Mouse (Mus musculus): ENCODE measurements around the gene Lrmp.
"Not testable (repeated sequence)": the region's sequence is repeated elsewhere in the genome, so short reads cannot be mapped to it uniquely, and the experiment has no call there.

Lrmp gene

DNA sequence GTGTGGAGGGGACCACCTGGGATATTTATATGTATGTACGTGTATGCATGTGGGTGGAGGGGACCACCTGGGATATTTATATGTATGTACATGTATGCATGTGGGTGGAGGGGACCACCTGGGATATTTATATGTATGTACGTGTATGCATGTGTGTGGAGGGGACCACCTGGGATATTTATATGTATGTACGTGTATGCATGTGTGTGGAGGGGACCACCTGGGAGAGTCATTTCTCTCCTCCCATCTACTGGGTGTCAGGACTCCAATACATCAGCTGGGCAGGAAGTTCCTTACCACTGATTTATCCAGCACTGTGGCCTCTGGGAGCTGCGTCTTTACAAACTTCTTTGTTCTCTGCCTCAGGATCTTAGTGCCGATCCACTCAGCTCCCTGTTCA lies 17.5 kb downstream of the Lrmp start:
- CTCF ChIA-PET = not testable (repeated sequence)

DNA sequence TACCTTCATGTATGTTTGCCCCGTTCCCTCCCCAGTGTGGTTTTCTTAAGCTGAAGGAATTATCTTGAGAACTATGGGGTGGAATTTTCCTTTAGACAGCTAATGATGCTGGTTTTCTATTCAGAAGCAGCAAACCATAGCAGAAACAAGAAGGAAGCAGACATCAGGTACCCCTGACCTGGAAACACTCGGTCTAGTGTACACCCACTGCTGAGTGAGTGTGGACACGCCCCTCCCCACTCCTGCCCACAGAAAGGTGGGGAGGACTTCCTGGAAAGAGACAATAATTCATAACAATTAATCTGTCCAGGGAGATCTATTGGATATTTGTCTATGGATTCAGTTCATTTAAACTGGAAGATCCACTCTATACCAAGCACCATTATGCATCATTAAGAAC lies 19.8 kb downstream of the Lrmp start:
- CTCF ChIA-PET = interaction anchor here (0.5 to 0.6 kb wide), 2 partner anchors 48 to 118 kb away, joined by 7 read pairs; no protein-coding TSS in a partner anchor

DNA sequence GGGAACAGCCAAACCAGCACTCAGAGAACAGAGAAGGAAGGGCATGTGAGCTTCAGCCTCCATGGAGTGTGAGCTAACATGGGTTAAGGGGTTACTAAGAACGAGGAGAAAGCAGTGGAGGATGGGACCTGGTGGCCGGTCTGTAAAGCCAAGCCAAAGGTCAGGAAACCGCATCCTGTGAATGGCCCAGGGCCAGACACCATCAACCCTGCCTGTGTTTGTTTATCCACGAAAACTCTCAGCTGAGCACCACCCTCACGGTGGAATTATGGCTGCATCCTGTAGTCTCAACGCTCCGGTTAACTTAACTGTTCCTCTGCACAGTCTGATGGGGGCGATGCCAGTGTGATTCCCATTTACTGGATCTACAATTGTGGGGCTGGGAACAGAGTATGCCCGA lies 20.4 kb downstream of the Lrmp start:
- CTCF ChIA-PET = interaction anchor here (0.5 to 0.6 kb wide), 2 partner anchors 49 to 118 kb away, joined by 7 read pairs; no protein-coding TSS in a partner anchor

DNA sequence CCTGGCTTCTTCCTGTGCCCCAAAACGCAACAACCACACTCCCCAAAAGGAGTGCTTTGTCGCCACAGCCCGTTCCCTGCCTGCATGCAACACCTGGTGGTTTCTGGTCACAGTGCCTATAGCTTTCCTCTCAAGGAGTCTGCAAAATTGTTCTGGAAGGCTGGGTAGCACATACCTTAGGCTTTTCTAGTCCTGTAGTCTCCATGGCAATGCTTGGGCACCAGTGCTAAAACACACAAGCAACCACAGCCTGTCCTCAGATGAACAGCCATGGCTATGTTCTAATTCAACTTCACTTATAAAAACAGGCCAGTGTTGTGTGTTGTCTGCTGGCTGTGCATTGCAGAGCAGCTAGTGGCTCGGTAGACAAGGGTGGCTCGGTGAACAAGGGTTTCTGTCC lies 21.4 kb downstream of the Lrmp start:
- CTCF ChIA-PET = no interaction called here

DNA sequence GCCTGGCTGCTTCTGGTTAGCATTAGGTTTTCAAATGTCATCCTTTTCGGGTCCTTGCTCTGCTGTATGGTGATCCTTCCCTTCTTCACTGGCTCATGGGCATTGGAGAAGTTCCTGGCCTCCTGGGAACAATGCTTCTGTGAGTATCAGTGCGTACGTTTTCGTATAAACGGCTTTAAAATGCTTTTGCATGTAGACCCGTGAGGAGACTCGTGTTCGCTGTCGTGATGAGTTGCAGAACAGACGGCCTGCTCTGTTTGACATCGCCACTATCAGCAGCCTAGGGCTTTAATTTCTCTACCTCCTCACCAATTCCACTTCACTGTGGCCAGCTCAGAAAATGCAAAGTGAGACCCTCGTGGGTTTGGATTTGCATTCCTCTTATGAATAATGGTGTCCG lies 23.8 kb downstream of the Lrmp start:
- CTCF ChIA-PET = no interaction called here

DNA sequence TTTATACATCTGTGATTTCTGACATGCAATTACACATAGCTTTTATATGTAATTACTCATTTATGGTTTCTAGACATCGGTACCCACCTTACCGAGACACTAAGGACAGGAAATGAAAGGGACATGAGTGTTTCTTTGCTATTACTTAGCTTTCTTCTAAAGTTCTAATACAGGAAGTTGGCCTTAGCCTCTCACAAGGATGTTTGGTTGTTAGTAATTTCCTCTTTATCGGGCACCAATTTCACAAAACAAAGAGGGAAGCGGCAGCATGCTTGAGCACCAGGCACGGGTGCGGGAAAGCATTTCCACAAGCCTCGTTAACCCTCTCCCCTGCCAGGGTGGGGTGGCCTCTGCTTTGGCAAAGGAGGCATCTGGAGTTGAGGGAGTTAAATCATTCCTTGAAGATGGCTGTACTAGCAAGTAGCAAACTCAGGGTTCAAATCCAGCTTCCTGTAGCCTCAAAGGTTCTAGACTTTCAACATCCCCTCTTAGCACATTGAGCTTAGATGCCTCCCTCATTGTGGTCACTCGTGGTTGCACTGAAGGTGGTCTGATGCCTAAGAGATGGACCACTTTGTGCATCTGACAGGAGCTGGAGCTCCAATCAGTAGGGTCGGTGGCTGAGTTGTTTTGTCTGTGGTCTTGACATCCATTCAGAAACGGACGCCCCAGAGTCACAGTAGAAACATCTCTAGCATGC lies 24.5 kb downstream of the Lrmp start:
- CTCF ChIA-PET = no interaction called here

DNA sequence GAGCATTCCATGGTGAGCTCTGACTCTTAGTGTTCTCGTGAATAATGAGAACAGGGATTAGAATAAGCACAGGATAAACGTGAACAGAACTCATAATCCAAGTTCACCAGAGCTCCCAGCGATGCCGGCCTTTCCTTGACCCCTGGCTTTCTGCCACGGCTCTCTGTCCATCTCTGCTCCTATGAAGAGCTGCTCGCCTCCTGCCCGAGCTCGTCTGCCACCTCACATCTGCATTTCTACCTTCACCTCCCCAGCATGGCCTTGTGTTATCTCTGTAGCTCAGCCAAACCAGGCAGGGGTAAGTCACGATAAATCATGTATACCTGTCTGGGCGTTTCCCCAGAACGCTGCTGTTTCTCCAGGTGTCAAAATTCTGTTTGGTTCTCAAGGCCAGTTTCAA lies 25.3 kb downstream of the Lrmp start:
- CTCF ChIA-PET = no interaction called here

DNA sequence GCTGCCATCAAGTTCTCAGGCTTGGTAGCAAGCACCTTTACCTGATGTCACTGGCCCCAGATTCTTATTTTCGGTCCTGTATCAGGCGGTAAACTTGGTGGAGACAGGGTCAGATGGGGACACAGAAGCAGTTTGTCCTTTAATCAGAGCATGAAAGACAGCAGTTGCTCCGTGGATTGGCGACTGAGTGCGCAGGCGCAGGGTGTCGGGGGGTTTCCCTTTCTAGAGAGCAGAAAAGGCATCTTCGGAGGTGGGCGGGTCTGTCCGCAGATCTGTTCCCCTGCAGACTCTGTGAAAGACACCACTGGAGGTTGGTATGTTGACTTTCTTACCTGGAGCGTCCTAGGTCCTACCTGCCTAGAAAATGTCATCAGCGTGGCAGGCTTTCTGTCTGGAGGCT lies 26.4 kb downstream of the Lrmp start:
- CTCF ChIA-PET = no interaction called here

DNA sequence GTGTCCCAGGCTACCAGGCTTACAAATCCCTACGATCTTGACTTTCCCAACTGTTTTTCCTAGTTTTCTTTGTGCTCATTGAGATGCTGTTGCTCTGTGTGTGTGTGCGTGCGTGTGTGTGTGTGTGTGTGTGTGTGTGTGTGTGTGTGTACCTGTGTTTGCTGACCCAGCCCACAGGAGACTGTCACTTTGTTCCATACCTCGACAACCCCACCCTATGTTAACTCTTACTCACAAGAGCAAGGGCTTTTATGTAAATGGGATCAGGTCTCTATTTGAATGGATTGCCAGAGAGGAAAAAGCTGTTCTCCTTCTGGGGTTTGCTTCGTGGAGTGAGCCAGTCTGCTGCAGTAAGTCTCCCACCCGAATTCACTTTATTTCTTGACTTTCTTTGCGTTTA lies 29.7 kb downstream of the Lrmp start:
- CTCF ChIA-PET = no interaction called here

DNA sequence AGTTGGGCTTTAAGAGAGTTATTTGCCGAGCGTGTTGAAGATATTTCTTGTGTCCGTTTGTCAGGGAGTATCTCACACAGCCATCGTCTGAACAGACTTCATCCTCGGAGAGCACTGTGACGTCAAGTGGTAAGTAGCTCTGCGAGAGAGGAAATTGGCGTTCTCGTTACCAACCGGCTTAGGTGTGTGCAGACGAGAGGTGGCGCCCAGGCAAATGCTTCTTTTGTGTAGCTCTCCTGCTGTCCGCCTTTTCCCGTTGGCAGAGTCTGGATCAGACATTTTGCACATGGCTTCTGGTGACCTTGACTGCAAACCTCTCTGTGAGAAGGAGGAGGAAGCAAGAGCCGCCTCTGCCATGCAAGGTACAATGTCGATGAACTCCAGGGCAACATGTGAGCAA lies 32.3 kb downstream of the Lrmp start:
- CTCF ChIA-PET = interaction anchor here (0.5 kb wide), 1 partner anchor 47 kb away, joined by 3 read pairs; no protein-coding TSS in a partner anchor

DNA sequence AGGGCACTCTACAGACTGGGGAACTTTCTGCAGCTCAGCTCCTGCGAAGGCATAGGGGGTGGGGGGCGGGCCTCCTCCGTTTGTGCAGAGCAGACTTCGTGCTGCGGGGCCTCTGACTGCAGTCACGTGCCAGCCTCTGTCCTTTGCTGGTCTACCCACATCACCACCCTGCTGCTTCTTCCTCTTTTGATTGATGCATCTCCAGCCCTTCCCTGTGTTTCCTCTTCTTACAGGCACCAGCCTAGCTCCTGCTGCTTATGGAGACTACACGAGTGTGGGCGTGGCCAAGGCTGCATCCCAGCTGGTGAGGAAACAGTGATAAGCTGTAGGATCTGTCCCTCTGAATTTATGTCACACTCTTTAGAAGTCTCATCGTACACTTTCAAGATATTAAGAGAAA lies 33.6 kb downstream of the Lrmp start:
- CTCF ChIA-PET = no interaction called here

DNA sequence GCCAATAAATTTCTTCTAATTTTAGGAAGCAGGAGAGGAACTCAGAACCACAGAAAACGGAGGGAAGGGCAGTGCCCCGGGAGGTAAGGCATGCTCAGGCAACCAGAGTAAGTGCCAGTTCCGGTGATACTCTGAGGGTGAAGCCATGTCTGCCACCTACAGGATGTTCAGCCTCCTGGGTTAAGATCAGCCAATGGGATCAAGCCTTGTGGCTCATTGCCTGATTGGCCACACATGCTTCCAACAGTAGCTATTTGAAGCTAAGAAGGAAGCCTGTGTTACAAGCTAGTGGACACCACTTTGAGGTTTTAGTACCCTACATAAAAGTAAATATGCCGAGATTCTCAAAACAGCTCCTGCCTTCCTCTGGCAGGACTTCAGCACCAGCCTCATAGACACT lies 43.2 kb downstream of the Lrmp start:
- CTCF ChIA-PET = no interaction called here

DNA sequence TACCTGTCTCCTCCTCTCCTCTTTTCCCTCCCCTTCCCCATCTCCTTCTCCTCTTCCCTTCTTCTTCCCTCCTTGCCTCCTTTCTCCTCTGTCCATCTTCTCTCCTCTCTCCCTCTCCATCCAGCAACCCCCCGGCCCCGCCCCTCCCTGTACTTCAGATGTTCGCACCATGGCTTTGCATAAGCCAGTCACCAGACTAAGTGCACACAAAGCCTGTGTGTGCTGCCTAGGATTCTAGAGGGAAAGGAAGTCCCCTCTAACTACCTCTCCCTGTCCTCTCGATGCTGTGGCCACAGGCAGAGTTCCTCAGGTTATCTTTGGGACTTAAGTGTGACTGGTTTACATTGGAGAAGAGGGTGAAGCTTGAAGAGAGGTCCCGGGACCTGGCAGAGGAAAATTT lies 45.1 kb downstream of the Lrmp start:
- CTCF ChIA-PET = interaction anchor here (0.7 kb wide), 1 partner anchor 33 kb away, joined by 3 read pairs; no protein-coding TSS in a partner anchor

DNA sequence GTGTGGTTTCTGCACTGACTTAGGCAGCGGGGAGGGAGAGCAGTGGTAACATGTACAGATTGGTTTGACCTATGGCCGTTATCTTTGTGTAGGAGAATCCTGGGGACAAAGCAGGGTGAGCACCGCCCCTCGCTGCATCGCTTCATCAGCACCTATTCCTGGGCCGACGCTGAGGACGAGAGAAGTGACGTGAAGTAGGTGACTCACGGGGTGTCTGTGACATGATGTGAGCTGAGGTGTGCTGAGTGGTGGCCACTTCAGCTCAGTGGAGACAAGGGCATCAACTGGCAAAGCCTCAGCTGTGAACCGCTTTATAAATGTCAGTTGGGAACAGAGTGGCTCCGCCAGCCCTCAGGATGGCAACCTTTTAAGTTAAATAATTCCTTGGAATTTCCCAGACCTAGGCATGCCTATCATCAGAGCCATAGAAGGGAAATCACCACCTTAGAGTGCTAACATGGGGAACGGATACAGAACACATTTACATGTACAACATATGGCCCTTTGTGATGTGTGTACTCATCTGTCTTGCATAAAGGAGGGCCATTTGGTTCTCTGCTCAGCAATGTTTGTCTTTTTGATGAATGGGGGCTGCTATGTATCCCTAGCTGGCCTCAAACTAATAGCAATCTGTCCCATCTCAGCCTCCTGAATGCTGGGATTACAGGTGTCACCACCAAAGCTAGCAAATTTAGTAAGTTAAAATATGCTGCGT lies 56.6 kb downstream of the Lrmp start:
- CTCF ChIA-PET = no interaction called here

DNA sequence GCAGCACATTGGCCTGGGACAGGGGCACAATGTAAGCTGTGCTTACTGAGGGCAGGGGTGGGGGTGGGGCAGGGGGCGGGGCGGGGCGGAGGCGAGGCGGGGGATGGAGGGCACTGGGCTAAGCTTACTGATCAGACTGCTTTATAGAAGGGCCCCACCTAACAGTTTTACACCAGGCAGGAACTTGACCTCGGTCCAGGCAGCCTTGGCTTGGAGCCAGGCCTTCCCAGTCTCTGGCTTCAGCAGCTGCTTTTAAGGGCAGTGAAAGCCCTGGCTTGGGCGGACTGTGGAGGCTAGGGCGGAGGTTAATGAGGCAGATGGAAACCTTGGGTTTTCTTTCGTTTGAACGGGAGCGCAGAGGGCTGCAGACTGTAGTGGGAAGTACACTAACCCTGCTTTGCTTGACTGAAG lies 58.3 kb downstream of the Lrmp start:
- CTCF ChIA-PET = no interaction called here

DNA sequence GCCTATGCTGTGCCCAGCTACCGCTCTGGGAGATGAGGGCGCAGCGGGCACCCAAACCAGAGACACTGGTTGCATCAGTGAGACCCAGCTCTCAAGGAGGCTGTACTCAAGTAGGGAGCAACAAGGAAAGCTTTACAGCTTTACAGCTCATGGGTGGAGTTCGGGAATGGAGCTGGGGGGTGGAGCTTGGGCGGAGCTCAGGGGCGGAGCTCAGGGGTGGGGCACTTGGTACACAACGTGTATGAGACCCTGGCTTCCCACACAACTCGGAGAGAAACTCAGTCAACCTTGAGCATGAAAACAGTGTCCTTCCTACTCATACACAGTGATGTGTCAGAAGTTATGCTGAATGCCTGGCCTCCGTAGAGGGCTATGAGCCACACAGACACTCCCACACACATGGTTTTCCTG lies 60.1 kb downstream of the Lrmp start:
- CTCF ChIA-PET = no interaction called here

DNA sequence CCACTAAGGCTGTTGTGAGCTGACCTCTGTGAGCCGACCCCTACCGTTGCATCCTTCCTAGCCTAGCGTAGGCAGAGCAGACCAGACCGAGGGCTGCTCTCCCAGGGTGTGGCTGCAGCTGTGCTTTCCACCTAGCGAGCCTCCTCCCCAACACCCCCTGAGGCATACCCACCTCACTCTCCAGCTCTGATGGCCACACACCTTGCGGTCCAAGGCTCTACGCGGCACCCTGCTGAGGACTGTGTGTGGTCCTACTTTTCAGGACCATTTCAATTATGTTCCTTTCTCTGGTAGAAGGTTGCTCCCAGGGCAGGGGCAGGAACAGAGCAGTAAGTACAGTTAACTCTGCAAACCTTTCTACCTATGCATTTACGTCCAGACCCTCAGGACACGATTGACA lies 61.0 kb downstream of the Lrmp start:
- CTCF ChIA-PET = interaction anchor here (1.0 kb wide), 1 partner anchor 54 kb away, joined by 3 read pairs; no protein-coding TSS in a partner anchor

DNA sequence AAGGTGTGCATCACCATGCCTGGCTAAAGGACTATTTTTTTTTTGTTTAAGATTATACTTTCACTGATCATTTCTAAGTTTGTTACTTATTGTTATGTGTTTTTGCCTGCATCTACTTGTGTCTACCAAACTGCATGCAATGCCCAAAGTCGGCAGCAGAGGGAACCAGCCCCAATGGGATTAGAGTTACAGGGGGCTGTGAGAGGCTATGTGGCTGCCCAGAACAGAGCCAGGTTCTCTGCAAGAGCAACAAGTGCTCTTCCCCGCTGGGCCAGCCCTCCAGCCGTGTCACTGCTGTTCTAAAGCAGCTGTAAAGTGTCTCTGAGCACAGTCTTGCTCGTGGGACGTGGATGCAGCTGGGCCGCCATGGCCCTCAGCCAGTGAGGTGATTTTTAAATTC lies 64.2 kb downstream of the Lrmp start:
- CTCF ChIA-PET = interaction anchor here (1.0 kb wide), 1 partner anchor 239 kb away, joined by 3 read pairs; no protein-coding TSS in a partner anchor

DNA sequence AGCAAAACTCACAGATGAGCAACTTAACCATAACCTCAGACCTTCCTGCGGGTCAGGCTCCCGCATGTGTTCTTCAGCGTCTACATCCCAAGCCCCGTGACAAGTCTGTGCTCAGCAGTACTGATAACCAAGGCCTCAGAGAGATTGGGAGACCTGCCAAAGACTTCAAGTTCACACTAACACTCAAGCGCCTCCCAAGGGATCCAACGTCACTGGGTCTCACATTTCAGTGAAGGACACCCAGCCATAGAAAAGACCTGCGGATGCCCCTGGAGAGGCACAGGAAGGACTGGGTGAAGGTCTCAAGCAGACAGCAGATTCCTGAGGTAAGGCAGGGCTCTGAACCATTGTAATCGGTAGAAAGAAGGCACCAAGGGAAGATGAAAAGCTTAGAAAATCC lies 66.6 kb downstream of the Lrmp start:
- CTCF ChIA-PET = no interaction called here

DNA sequence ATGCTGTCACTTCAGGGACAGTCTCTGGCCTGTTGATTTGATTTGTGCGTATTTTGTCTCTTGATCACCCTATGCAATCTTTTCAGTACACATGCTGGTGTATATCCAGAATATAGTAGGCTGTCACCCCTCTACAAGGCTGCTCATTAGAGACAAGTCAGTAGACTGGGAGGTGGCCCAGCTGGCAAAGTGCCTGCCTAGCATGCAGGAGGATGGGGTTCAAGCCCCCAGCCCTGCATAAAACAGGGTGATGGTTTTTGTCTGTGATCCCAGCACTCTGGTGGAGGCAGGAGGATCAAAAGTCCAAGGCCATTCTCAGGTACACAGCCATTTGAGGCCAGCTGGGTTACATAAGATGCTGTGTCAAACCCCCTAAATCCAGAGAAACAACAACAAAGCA lies 70.6 kb downstream of the Lrmp start:
- CTCF ChIA-PET = no interaction called here

DNA sequence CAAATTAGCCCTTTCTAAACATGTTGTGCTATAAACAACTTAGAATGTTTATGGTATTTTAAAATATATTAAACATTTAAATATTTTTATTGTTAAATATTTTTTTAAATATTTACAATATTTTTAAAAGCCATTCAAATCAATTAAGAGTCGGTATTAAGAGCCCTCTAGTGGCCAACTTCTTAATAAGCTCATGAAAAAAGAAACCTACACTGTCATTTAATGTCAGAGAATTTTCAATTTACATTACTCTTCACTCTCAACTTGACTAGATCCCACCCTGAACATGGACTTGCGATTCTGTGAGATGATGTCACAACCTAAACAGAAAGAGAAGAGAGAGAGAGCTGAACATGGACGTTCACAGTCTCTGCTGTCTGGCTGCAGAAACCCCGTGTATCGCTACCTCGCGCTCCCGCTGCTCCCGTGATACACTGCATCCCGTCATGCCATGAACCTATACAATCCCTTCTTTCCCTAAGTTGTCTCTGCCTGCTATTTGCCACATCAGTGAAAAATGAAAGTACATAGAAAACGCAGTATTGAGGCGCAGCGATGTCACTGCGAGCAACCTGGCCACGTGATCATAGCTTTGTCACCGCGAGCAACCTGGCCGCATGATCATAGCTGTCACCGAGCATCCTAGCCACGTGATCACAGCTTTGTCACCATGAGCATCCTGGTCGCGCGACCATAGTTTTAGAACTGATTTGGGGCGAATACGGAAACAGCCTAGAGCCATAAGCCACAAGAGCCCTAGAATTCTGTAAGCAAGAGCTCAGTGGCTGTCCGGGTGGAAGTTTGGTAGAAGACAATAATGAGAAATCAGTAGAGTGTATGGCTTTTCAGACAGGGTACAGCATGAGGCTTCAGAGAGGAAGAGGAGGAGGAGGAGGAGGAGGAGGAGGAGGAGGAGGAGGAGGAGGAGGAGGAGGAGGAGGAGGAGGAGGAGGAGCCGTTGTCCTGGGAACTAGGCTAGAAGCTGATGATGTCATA lies 71.9 kb downstream of the Lrmp start:
- CTCF ChIA-PET = interaction anchor here (1.2 kb wide), 1 partner anchor 99 kb away, joined by 5 read pairs; no protein-coding TSS in a partner anchor

DNA sequence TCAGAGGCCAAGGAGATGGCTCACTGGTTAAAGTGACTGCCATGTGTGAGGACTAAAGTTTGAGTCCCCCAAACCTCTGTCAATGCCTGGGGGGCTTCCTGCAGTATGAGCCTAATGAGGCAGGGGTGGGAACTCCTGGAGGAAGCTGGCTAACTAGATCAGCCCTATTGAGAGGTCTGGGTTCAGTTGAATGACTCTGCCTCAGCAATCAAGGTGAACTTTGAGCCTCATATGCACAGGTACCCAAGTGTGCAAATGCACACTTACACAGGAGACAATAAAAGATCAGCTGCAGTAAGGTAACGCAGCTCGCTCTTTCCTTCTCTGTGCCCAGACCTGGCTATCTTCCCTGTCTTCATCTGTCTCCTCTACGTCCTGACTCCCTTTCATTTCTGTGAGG lies 77.6 kb downstream of the Lrmp start:
- CTCF ChIA-PET = interaction anchor here (0.5 kb wide), 1 partner anchor 33 kb away, joined by 3 read pairs; no protein-coding TSS in a partner anchor
